Mouse (Mus musculus) Patski (cell line): Measurements from ENCODE around the gene Usp21. TPM values are rescaled to one million over a fixed set of nuclear protein-coding genes. Genes with fewer than 3 reads are reported as not detected.
A peak's percentile ranks its signal among the peaks of the same experiment; 100 is the strongest.

Experiments
- ATAC-seq: fragments of 100-300 bp; one replicate; pipeline ENCODE4 v1.8.0; 2021
- CTCF ChIA-PET: fragments of 350-600 bp; sonication (Branson Sonifier 250); formaldehyde crosslinking; loops from one replicate; lab custom pipeline; 2022; ENCODE audit warnings: inconsistent platforms; lab: Charles Lee
- POLR2A ChIA-PET: fragments of 350-600 bp; sonication (Branson Sonifier 250); formaldehyde crosslinking; loops from one replicate; lab custom pipeline; 2022; ENCODE audit warnings: antibody characterized with exemption, inconsistent platforms; lab: Charles Lee
- DNase-seq: peaks from one replicate; pipeline ENCODE4 v3.0.0-alpha.2; 2011; ENCODE audit warnings: low read depth, low spot score
- H3K27me3 ChIP-seq: fragments of 371-371 bp; one replicate; pipeline ENCODE4 v1.5.1; 2021
- CTCF ChIP-seq: fragments of 100-300 bp; IDR thresholded peaks from one replicate; pipeline ENCODE4 v1.5.1; 2021
- in situ Hi-C: fragments of 300-500 bp; cut with MboI; formaldehyde crosslinking; loops from 3 replicates; pipeline ENCODE4 v1.11.1; 2018; ENCODE audit warnings: low pct_unique_long_range_greater_than_20kb, mixed read lengths
- polyA plus RNA-seq: library from polyadenylated mRNA; unstranded; gene quantifications from one replicate; pipeline ENCODE4 v1.2.3, GENCODE M21; 2021

Gene Usp21
- polyA plus RNA-seq, 1 experiment from 2014 or later = 64.9 TPM

- ChIA-PET POLR2A (no interaction called here), CTCF (interaction anchor here (1.1 to 1.7 kb wide), 2 partner anchors 141 to 148 kb away, joined by 4 to 5 read pairs; no protein-coding TSS in a partner anchor)
- no peaks in the 10 kb centered on the region for H3K27me3 ChIP-seq
- ATAC-seq (no peak), DNase-seq (no peak)
- TF ChIP-seq CTCF = no peak
- in situ Hi-C loops = loop anchor here (25.0 kb wide), 1 partner anchor 372 kb away; the partner anchor contains the start of genes Dusp12 and Gm26620
These were observed 28.9 kb downstream of the Usp21 start for GRCm38 (mm10) chr1:171258921-171259320.

- ChIA-PET CTCF (interaction anchor here (0.9 to 1.9 kb wide), 13 partner anchors 10 to 149 kb away, joined by 3 to 6 read pairs (median 4); partner anchors contain the start of gene Ppox), POLR2A (interaction anchor here (0.6 to 0.7 kb wide), 2 partner anchors 76 to 145 kb away, joined by 3 to 4 read pairs; no protein-coding TSS in a partner anchor)
- H3K27me3 ChIP-seq = no peaks in the 10 kb centered on the region
- in situ Hi-C loops = loop anchor here (25.0 kb wide), 1 partner anchor 370 kb away; the partner anchor contains the start of genes Dusp12 and Gm26620
- DNase-seq = no peak
- no peak for ATAC-seq
- TF ChIP-seq CTCF = no peak
These were observed 30.0 kb downstream of the Usp21 start for GRCm38 (mm10) chr1:171257781-171258180.

GRCm38 (mm10) chr1:171256937-171257548, 30.7 kb downstream of the Usp21 start:
- DNase-seq (no peak), ATAC-seq (peak; percentile 62)
- in situ Hi-C loops = loop anchor here (25.0 kb wide), 1 partner anchor 370 kb away; the partner anchor contains the start of genes Dusp12 and Gm26620
- no peaks in the 10 kb centered on the region for H3K27me3 ChIP-seq
- ChIA-PET POLR2A (interaction anchor here (0.6 kb wide), 2 partner anchors 48 to 144 kb away, joined by 3 read pairs; no protein-coding TSS in a partner anchor), CTCF (interaction anchor here (0.9 to 1.9 kb wide), 13 partner anchors 9 to 148 kb away, joined by 3 to 6 read pairs (median 3); partner anchors contain the start of gene Ppox)
- TF ChIP-seq CTCF = no peak

GRCm38 (mm10) chr1:171256095-171256818, 31.5 kb downstream of the Usp21 start:
- no peak for ATAC-seq
- CTCF ChIA-PET = interaction anchor here (1.5 to 1.9 kb wide), 2 partner anchors 21 to 139 kb away, joined by 3 to 4 read pairs; no protein-coding TSS in a partner anchor

GRCm38 (mm10) chr1:171252415-171252814, 35.4 kb downstream of the Usp21 start:
- ATAC-seq (no peak), DNase-seq (no peak)
- CTCF ChIA-PET = interaction anchor here (1.0 to 2.2 kb wide), 4 partner anchors 10 to 32 kb away, joined by 3 to 7 read pairs (median 6); partner anchors contain the start of gene Ppox
- no peaks in the 10 kb centered on the region for H3K27me3 ChIP-seq
- in situ Hi-C loops = loop anchor here (25.0 kb wide), 1 partner anchor 365 kb away; the partner anchor contains the start of genes Dusp12 and Gm26620
- no peak for TF ChIP-seq CTCF
- POLR2A ChIA-PET = interaction anchor here (0.6 to 1.9 kb wide), 5 partner anchors 11 to 30 kb away, joined by 3 to 6 read pairs (median 5); partner anchors contain the start of genes B4galt3 and Fcer1g

More at GRCm38 (mm10) chr1:171256095-171256818, 31.5 kb downstream of the Usp21 start:
- H3K27me3 ChIP-seq = no peaks in the 10 kb centered on the region
- in situ Hi-C loops = loop anchor here (25.0 kb wide), 1 partner anchor 369 kb away; the partner anchor contains the start of genes Dusp12 and Gm26620
- POLR2A ChIA-PET = interaction anchor here (0.5 kb wide), 1 partner anchor 25 kb away, joined by 4 read pairs; no protein-coding TSS in a partner anchor
- no peak for TF ChIP-seq CTCF
- no peak for DNase-seq

GRCm38 (mm10) chr1:171251594-171252324, 36.0 kb downstream of the Usp21 start:
- no peak for TF ChIP-seq CTCF

GRCm38 (mm10) chr1:171250680-171251593, 36.9 kb downstream of the Usp21 start, which contains the start of gene Ndufs2:
Gene Ndufs2, minus strand, starts transcription at chr1:171251388.
- ChIA-PET CTCF (interaction anchor here (0.7 to 2.2 kb wide), 7 partner anchors 12 to 139 kb away, joined by 3 to 7 read pairs (median 4); partner anchors contain the start of gene Ppox), POLR2A (interaction anchor here (0.6 to 1.9 kb wide), 3 partner anchors 17 to 120 kb away, joined by 3 to 5 read pairs (median 5); partner anchors contain the start of genes B4galt3 and Fcer1g)
- no peak for TF ChIP-seq CTCF
- H3K27me3 ChIP-seq = no peaks in the 10 kb centered on the region
- in situ Hi-C loops = loop anchor here (25.0 kb wide), 1 partner anchor 364 kb away; the partner anchor contains the start of genes Dusp12 and Gm26620
- DNase-seq (no peak), ATAC-seq (no peak)

More at GRCm38 (mm10) chr1:171251594-171252324, 36.0 kb downstream of the Usp21 start:
- DNase-seq (no peak), ATAC-seq (no peak)
- CTCF ChIA-PET = interaction anchor here (0.9 to 2.2 kb wide), 6 partner anchors 11 to 140 kb away, joined by 3 to 7 read pairs (median 5); partner anchors contain the start of gene Ppox
- H3K27me3 ChIP-seq = no peaks in the 10 kb centered on the region
- in situ Hi-C loops = loop anchor here (25.0 kb wide), 1 partner anchor 364 kb away; the partner anchor contains the start of genes Dusp12 and Gm26620
- POLR2A ChIA-PET = interaction anchor here (0.6 to 1.9 kb wide), 5 partner anchors 12 to 29 kb away, joined by 3 to 6 read pairs (median 5); partner anchors contain the start of genes B4galt3 and Fcer1g
